Mouse (Mus musculus): ENCODE results near the gene Ttc39a. TPM values are rescaled to one million over a fixed set of nuclear protein-coding genes. Genes with fewer than 3 reads are reported as not detected.
A peak's percentile ranks its signal among the peaks of the same experiment; 100 is the strongest.
"Not testable (repeated sequence)": the region's sequence is repeated elsewhere in the genome, so short reads cannot be mapped to it uniquely, and the experiment has no call there.

Gene Ttc39a
- 11.6 and 11.8 TPM in 2 replicates for polyA plus RNA-seq (2016; fragmentation: Nextera tagmentation; extraction: Ambion mirVana)

- 3% methylated on average over 52 of the region's 56 CpGs for WGBS
- H3K36me3 ChIP-seq, result peaks cover 13% of the 10 kb centered on the region
- no peaks in the 10 kb centered on the region for H3K9me3 ChIP-seq (replicated peaks)
- peak within 1 kb of the TSS; percentile 83 for H3K9ac ChIP-seq
- peaks cover 38% of the 10 kb centered on the region for H3K4me1 ChIP-seq (replicated peaks)
- H3K4me3 ChIP-seq, result peak within 1 kb of the TSS; percentile 76
- ATAC-seq (ENCODE audit: insufficient number of reproducible peaks, low FRiP score), result peak; percentile 69
- no peaks in the 10 kb centered on the region for H3K27me3 ChIP-seq (replicated peaks)
- peak within 1 kb of the TSS; percentile 95 for H3K4me2 ChIP-seq
- peak within 1 kb of the TSS; percentile 86 for H3K27ac ChIP-seq (ENCODE audit: poor library complexity, severe bottlenecking)
These were observed at the start of gene Ttc39a for GRCm38 (mm10) chr4:109406486-109407175. Gene Ttc39a (plus strand): TSS chr4:109406623.

GRCm38 (mm10) chr4:109378107-109378506, 28.3 kb upstream of the Ttc39a start:
- WGBS, result 88% methylated on average over 1 of the region's 1 CpGs
- H3K4me1 ChIP-seq (replicated peaks), result no peaks in the 10 kb centered on the region
- H3K4me3 ChIP-seq, result no peak overlapping the region
- no peak overlapping the region for H3K9ac ChIP-seq
- H3K9me3 ChIP-seq (replicated peaks), result no peaks in the 10 kb centered on the region
- H3K27me3 ChIP-seq (replicated peaks), result no peaks in the 10 kb centered on the region
- peaks cover 40% of the 10 kb centered on the region for H3K36me3 ChIP-seq
- H3K27ac ChIP-seq (ENCODE audit: poor library complexity, severe bottlenecking), result no peak overlapping the region
- ATAC-seq (ENCODE audit: insufficient number of reproducible peaks, low FRiP score), result no peak
- H3K4me2 ChIP-seq, result no peak overlapping the region

- Histone ChIP-seq H3K4me3 (no peak overlapping the region), H3K27ac (ENCODE audit: poor library complexity, severe bottlenecking) (no peak overlapping the region), H3K9me3 (replicated peaks) (no peaks in the 10 kb centered on the region), H3K9ac (no peak overlapping the region), H3K36me3 (peaks cover 18% of the 10 kb centered on the region), H3K27me3 (replicated peaks) (no peaks in the 10 kb centered on the region), H3K4me2 (no peak overlapping the region), H3K4me1 (replicated peaks) (no peaks in the 10 kb centered on the region)
- WGBS, result 83% methylated on average over 2 of the region's 2 CpGs
- ATAC-seq (ENCODE audit: insufficient number of reproducible peaks, low FRiP score), result no peak
These were observed 24.0 kb upstream of the Ttc39a start for GRCm38 (mm10) chr4:109382457-109382856.

GRCm38 (mm10) chr4:109385599-109385998, 20.8 kb upstream of the Ttc39a start:
- no peaks in the 10 kb centered on the region for H3K27me3 ChIP-seq (replicated peaks)
- 73% methylated on average over 4 of the region's 4 CpGs for WGBS

GRCm38 (mm10) chr4:109393229-109393779, 13.1 kb upstream of the Ttc39a start:
- H3K4me2 ChIP-seq, result no peak overlapping the region
- peak; percentile 22 for ATAC-seq (ENCODE audit: insufficient number of reproducible peaks, low FRiP score)
- peaks cover 11% of the 10 kb centered on the region for H3K36me3 ChIP-seq
- H3K9ac ChIP-seq, result no peak overlapping the region
- H3K27ac ChIP-seq (ENCODE audit: poor library complexity, severe bottlenecking), result no peak overlapping the region
- no peak overlapping the region for H3K4me3 ChIP-seq
- WGBS, result 67% methylated on average over 6 of the region's 6 CpGs
- no peaks in the 10 kb centered on the region for H3K27me3 ChIP-seq (replicated peaks)
- H3K4me1 ChIP-seq (replicated peaks), result peaks cover 11% of the 10 kb centered on the region
- H3K9me3 ChIP-seq (replicated peaks), result no peaks in the 10 kb centered on the region

More at GRCm38 (mm10) chr4:109385599-109385998, 20.8 kb upstream of the Ttc39a start:
- H3K9me3 ChIP-seq (replicated peaks), result no peaks in the 10 kb centered on the region
- H3K4me3 ChIP-seq, result no peak overlapping the region
- no peaks in the 10 kb centered on the region for H3K4me1 ChIP-seq (replicated peaks)
- peaks cover 14% of the 10 kb centered on the region for H3K36me3 ChIP-seq
- no peak for ATAC-seq (ENCODE audit: insufficient number of reproducible peaks, low FRiP score)
- no peak overlapping the region for H3K4me2 ChIP-seq
- no peak overlapping the region for H3K9ac ChIP-seq
- no peak overlapping the region for H3K27ac ChIP-seq (ENCODE audit: poor library complexity, severe bottlenecking)

- H3K27me3 ChIP-seq (replicated peaks), result no peaks in the 10 kb centered on the region
- 0 out of 2 replicates have a peak overlapping the region, but pooled peaks have one; percentile 0 for H3K9ac ChIP-seq
- H3K27ac ChIP-seq (ENCODE audit: poor library complexity, severe bottlenecking), result no peak overlapping the region
- 11% methylated on average over 13 of the region's 13 CpGs for WGBS
- H3K4me1 ChIP-seq (replicated peaks), result peaks cover 11% of the 10 kb centered on the region
- peak overlapping the region; percentile 52 for H3K4me2 ChIP-seq
- ATAC-seq (ENCODE audit: insufficient number of reproducible peaks, low FRiP score), result peak; percentile 51
- 0 out of 2 replicates have a peak overlapping the region, but pooled peaks have one; percentile 2 for H3K4me3 ChIP-seq
- peaks cover 8% of the 10 kb centered on the region; the same call in 1 of the 2 replicates for H3K36me3 ChIP-seq
- H3K9me3 ChIP-seq (replicated peaks), result no peaks in the 10 kb centered on the region
These were observed 12.5 kb upstream of the Ttc39a start for GRCm38 (mm10) chr4:109393902-109394301.

GRCm38 (mm10) chr4:109394314-109395074, 11.9 kb upstream of the Ttc39a start:
- Histone ChIP-seq H3K4me3 (0 out of 2 replicates have a peak overlapping the region, but pooled peaks have one; percentile 2), H3K27ac (ENCODE audit: poor library complexity, severe bottlenecking) (no peak overlapping the region), H3K36me3 (peaks cover 3% of the 10 kb centered on the region; the same call in 1 of the 2 replicates), H3K9ac (no peak overlapping the region), H3K4me1 (replicated peaks) (peaks cover 11% of the 10 kb centered on the region), H3K9me3 (replicated peaks) (no peaks in the 10 kb centered on the region), H3K4me2 (peak overlapping the region; percentile 52), H3K27me3 (replicated peaks) (no peaks in the 10 kb centered on the region)
- WGBS, result 26% methylated on average over 13 of the region's 13 CpGs
- no peak for ATAC-seq (ENCODE audit: insufficient number of reproducible peaks, low FRiP score)

GRCm38 (mm10) chr4:109400366-109400980, 6.0 kb upstream of the Ttc39a start:
- Histone ChIP-seq H3K4me1 (replicated peaks) (peaks cover 6% of the 10 kb centered on the region), H3K36me3 (peaks cover 13% of the 10 kb centered on the region), H3K4me2 (no peak overlapping the region), H3K4me3 (no peak overlapping the region), H3K27me3 (replicated peaks) (no peaks in the 10 kb centered on the region), H3K9ac (no peak overlapping the region), H3K27ac (ENCODE audit: poor library complexity, severe bottlenecking) (no peak overlapping the region), H3K9me3 (replicated peaks) (no peaks in the 10 kb centered on the region)
- no peak for ATAC-seq (ENCODE audit: insufficient number of reproducible peaks, low FRiP score)
- WGBS, result 76% methylated on average over 10 of the region's 10 CpGs

GRCm38 (mm10) chr4:109401176-109401689, 5.2 kb upstream of the Ttc39a start:
- H3K27ac ChIP-seq (ENCODE audit: poor library complexity, severe bottlenecking), result no peak overlapping the region
- H3K4me1 ChIP-seq (replicated peaks), result peaks cover 9% of the 10 kb centered on the region
- H3K27me3 ChIP-seq (replicated peaks), result no peaks in the 10 kb centered on the region
- 74% methylated on average over 5 of the region's 5 CpGs for WGBS
- H3K4me3 ChIP-seq, result no peak overlapping the region
- H3K9ac ChIP-seq, result no peak overlapping the region
- H3K4me2 ChIP-seq, result no peak overlapping the region
- no peak for ATAC-seq (ENCODE audit: insufficient number of reproducible peaks, low FRiP score)
- H3K36me3 ChIP-seq, result peaks cover 13% of the 10 kb centered on the region
- H3K9me3 ChIP-seq (replicated peaks), result no peaks in the 10 kb centered on the region

GRCm38 (mm10) chr4:109404908-109405307, 1.5 kb upstream of the Ttc39a start:
- H3K4me2 ChIP-seq, result peak overlapping the region; percentile 95
- not testable (repeated sequence) for H3K9ac ChIP-seq; ATAC-seq (ENCODE audit: insufficient number of reproducible peaks, low FRiP score); H3K27me3 ChIP-seq (replicated peaks); H3K9me3 ChIP-seq (replicated peaks)
- peak overlapping the region; percentile 86; the same call in 1 of the 2 replicates for H3K27ac ChIP-seq (ENCODE audit: poor library complexity, severe bottlenecking)
- H3K36me3 ChIP-seq, result peaks cover 13% of the 10 kb centered on the region
- peaks cover 22% of the 10 kb centered on the region for H3K4me1 ChIP-seq (replicated peaks)
- H3K4me3 ChIP-seq, result peak overlapping the region; percentile 76
- 92% methylated on average over 3 of the region's 3 CpGs for WGBS
